Mouse (Mus musculus): ENCODE data around the gene Tatdn3.

The Tatdn3 gene

DNA sequence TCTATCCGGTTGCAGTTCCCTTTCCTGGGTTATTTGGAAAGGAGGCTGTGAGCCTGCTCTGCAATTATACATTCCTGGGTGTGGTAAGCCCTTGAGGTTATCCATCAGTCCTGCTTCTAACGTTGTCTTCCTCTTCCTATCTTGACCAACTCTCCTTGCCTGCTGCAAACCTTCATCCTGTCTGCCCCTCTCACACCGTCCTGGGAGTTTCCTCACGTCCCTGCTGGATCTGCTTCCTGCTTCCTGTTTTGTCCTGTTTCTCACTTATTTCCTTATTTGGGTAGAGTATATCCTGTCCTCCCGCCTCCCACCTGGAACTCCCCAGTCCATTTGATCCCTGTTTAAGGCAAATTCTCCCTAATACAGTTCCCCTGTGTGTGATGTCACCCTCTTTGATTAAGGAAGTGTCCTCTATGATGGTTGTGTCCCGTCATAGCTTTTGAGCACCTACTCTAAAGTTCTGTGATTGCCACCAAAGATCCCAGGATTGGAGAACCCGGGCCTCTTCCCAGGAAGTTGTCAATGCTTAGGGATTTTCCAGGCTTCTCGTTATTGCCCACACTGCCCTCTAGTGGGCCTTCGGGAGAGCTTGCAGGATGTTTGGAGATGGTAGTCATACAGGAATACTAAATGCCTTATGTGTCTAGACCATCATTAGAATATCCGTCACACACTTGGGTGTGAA is 12.6 kb upstream of the Tatdn3 start:
- no peak for DNase-seq (ENCODE audit: low spot score in 2 of 2)

DNA sequence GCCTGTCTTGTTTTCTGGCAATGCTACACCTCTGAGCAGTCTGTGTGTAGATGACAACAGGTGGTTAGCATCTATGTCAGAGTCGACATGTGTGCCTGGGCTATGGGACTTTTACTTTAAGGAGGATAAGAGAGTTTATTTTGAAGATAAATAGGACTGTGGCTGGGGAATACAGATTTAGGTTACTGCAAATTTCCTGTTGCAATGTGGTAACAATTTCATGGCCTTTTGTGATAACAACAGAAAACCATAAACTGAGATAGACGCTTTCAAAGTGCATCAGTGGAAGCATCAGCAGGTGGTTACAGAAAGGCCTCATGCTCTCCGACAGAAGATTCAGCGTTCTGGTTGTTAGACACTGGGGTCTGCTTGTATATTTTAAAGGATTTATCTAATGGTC is 10.8 kb upstream of the Tatdn3 start:
- DNase-seq (ENCODE audit: low spot score in 2 of 2): no peak

DNA sequence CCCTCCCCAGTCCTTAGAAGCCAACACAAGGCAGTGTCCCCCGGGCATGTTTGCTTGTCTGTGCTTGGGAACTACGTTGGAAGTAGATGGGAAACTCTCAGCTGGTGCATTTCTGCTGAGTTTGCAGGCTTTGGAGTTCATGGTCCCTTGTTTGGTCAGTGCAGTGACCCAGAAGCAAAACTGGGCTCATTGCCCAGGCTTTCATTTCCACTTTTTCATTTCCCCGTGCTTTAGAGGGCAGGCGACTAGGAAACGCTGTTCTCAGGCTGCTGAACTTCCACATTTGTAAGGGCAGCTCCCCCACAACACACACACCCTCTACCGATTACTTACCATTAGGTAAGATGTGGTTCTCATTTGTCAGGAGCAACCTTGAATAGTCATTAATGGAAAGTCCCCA is 10.3 kb upstream of the Tatdn3 start:
- peak in 1 of 2 experiments; percentile 36 for DNase-seq (ENCODE audit: low spot score in 2 of 2)

DNA sequence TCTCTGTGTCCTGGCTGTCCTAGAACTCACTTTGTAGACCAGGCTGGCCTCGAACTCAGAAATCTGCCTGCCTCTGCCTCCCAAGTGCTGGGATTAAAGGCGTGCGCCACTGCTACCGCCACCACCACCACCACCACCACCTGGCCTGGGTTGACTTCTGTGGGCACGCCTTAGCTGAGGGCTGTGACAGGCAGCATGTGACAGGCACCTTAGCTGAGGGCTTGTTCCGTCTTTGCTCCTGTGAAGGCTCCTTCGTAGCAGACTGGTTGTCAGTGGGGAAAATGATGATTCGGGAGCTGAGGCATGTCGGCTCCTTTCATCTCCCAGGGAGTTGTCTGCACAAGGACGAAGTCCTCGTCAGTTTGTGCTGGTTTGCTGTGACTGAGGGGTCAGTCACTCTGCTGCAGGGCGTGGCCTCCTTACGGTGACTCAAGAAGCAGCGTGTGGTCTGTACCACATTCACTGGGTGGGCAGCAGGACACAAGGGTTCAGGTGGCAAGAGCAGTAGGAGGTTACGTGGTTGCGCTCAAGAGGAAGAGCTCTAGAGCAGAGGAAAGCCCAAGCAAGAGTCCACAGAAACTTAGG is 9.7 kb upstream of the Tatdn3 start:
- DNase-seq (ENCODE audit: low spot score in 2 of 2): no peak

DNA sequence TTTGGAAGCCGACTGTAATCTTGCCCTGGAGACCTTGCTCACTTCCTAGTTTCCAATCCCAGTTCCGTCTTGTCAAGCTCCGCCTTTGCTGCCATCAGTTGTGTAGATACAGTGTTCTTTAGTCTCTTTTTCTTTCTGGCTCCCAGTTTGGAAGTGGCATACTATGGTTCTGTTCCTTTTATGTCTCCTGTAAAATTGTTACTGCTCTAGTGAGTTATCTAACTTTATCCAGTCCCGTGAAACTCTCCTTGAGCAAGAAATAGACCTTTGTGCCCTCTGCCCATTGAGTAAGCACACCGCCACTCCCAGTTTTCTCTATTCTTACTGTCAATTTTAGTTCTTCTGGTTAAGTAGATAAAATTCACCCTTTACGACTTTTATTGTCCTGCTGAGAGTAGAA is 8.9 kb upstream of the Tatdn3 start:
- DNase-seq (ENCODE audit: low spot score in 2 of 2): no peak

- no peak for DNase-seq (ENCODE audit: low spot score in 2 of 2)
These were observed 7.5 kb upstream of the Tatdn3 start for GRCm38 (mm10) chr1:191070259-191070658.

- DNase-seq (ENCODE audit: low spot score in 2 of 2): no peak
These were observed 5.6 kb upstream of the Tatdn3 start for GRCm38 (mm10) chr1:191068377-191068776.

GRCm38 (mm10) chr1:191065188-191065587 is 2.5 kb upstream of the Tatdn3 start:
- no peak for DNase-seq (ENCODE audit: low spot score in 2 of 2)

DNA sequence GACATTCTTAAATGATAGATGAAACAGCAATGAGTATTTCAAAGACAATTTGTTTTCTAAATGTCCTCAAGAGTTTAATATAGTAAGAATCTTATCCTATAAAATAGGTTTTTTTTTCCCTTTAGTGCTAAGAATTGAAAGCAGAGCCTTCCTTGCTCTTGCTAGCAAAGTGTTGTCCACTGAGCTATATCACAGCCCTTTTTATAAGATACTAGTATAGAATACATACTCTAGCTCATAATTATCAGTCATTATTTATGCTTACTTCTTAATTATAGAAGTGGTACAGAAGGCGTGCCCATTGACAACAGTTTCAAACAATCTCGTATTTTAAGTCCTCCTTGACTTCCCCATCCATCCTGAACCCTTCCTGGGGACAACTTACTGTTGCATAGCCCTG is 1.8 kb upstream of the Tatdn3 start:
- DNase-seq (ENCODE audit: low spot score in 2 of 2): no peak

DNA sequence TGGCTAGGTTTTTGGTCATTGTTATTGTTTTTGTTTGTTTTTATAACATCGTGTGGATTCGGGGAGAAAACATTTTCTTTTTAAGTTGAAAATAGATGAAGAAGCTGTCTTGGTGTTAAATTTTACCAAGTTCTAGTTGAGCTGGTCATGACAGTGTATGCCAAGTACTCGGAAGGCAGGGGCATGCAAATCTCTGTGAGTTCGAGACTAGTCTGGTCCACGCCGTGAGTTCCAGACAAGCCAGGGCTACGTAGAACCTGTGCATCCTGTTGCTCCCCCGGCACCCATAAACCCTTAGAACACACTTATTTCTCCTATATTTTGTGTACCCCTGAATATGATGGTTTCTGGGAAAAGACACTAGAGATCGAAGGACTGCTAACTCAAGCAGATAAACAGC is 968 bp upstream of the Tatdn3 start:
- no peak for DNase-seq (ENCODE audit: low spot score in 2 of 2)

GRCm38 (mm10) chr1:191062241-191062780 is 421 bp downstream of the Tatdn3 start:
- DNase-seq (ENCODE audit: low spot score in 2 of 2): no peak

GRCm38 (mm10) chr1:191057461-191057860 is 5.3 kb downstream of the Tatdn3 start:
- no peak for DNase-seq (ENCODE audit: low spot score in 2 of 2)

DNA sequence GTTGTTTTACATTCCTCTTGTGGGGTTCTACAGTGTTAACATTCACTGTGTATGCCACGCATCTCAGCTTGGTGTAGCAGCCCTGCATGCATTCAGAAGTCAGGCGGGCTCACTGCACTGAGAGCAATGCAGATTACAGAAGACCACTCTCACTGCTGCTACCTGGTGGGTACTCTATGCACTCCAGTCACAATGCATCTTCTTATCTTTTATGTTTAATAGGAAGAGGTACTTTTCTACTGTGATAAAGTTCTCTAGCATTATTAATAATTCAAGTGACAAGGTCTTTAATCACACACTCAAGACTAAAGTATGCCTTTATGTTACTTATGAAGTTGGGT is 7.2 kb downstream of the Tatdn3 start:
- no peak for DNase-seq (ENCODE audit: low spot score in 2 of 2)

DNA sequence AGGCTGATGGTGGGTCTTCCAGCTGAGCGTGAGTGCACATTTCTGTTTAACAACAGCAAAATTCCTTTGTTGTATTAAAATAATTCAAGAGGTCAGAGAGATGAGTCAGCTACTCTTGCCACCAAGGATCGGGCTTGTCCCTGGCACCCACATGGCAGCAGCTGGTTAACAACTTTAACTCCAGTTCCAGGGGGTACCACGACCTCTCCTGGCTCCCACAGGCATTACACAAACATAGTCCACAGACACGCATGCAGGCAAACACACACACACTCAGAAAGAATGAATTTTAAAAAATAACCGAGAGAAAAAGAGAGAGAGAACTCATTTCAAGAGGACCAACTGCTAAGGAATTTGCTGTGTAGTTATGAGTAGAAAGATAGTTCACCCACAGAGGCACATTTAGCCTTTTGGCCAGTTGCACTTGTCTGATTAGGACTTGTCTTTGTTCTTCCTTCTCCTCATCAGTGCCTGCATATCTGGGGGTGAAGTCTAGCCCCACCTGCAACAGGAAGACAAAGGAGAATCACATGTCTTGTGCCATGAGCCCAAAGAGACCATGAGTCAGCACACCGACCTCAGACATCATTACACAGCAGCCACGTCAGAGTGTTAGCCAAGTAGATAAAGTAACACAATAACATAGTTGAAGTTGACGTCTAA is 7.7 kb downstream of the Tatdn3 start:
- no peak for DNase-seq (ENCODE audit: low spot score in 2 of 2)

DNA sequence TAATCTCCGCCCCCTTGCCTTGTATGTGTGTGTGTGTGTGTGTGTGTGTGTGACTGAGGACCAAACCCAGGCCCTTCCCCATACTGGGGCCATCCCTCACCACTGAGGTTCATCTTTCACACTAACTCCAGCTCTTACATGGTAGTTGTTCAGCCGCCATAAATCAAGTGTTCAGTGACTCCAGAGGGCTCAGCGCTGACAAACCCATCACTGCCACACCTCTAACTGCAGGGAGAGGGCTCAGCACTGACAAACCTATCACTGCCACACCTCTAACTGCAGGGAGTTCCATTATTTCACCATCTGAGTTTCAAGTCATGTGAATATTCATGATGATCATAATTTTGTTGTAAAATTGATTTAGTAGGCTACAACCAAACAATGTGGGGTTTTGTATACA is 9.2 kb downstream of the Tatdn3 start:
- no peak for DNase-seq (ENCODE audit: low spot score in 2 of 2)

GRCm38 (mm10) chr1:191046231-191046824 is 16.4 kb downstream of the Tatdn3 start:
- DNase-seq (ENCODE audit: low spot score in 2 of 2): no peak

GRCm38 (mm10) chr1:191045264-191045663 is 17.5 kb downstream of the Tatdn3 start:
- DNase-seq (ENCODE audit: low spot score in 2 of 2): no peak

GRCm38 (mm10) chr1:191042688-191043087 is 20.0 kb downstream of the Tatdn3 start:
- DNase-seq (ENCODE audit: low spot score in 2 of 2): no peak

DNA sequence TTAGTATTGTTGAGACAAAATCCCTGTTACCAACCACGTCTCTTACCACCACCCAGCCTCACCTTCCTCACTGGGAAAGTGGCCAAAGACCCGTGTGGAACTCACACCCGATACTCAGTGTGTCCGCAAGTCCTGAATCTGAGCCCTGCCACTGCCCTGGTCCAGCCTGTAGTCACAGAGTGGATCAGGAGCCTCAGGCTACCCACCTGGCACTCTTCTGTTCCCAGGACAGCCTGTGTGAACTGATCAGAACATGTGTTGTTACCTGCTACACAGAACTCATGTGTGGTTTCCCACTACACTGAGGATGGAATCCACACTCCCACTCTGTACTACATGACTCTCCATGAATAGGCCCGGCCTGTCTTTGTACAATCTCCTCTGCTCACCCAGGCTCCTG is 20.6 kb downstream of the Tatdn3 start:
- DNase-seq (ENCODE audit: low spot score in 2 of 2): no peak

DNA sequence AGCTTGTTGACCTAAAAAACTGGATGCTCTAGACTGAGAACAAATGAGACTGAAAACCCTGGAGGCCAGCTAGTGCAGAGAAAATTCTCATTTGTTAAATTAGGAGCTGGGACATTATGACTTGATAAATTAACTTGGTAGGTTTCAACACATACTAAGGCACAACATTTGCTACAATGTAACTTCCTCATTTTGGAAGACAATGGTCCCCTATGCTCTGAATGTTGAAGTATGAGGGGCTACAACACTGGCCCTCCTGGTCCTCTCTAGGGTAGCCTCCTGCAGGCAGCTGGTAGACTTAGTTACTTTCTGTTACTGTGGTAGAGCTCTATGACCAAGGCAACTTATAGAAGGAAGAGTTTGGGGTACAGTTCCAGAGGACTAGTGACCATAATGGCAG is 21.4 kb downstream of the Tatdn3 start:
- no peak for DNase-seq (ENCODE audit: low spot score in 2 of 2)

DNA sequence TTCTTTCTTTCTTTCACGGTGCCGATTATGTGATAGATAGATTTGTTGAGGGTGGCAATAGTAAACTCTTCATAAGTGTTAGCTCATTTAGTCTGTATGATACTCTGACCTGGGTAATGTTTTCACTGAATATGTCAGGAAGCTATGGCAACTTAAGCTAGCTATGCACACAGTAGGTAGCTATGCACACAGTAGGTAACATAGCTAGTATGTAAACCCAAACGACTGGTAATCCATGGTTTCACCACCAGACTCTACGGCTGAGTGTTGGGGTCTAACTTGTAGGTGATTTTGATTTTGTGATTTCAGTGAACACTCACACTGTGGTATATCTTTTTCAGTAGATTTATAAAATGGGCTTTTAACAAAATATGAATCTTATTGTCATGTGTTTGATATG is 24.7 kb downstream of the Tatdn3 start:
- DNase-seq (ENCODE audit: low spot score in 2 of 2): no peak

GRCm38 (mm10) chr1:191036554-191037334 is 26.0 kb downstream of the Tatdn3 start, which contains the start of gene Spata45:
Gene Spata45, plus strand, starts transcription at chr1:191036639.
- DNase-seq (ENCODE audit: low spot score in 2 of 2): no peak

All from natural killer cell, adult 2 months (primary cell).